Mouse (Mus musculus) heart, postnatal 4 days (tissue): Measurements from ENCODE around the gene Arid1b. TPM values are rescaled to one million over a fixed set of nuclear protein-coding genes. Genes with fewer than 3 reads are reported as not detected.
A peak's percentile ranks its signal among the peaks of the same experiment; 100 is the strongest.

ENCODE experiments used
- DNase-seq: peaks from one replicate; pipeline ENCODE4 v3.0.0; 2021
- total RNA-seq, 2 experiments: library from RNA; stranded (reverse); gene quantifications; 2 replicates each; pipeline ENCODE4 v1.2.3; 2021

The Arid1b gene
- total RNA-seq, 2 experiments from 2014 or later, result 40.5 to 41.6 TPM

DNA sequence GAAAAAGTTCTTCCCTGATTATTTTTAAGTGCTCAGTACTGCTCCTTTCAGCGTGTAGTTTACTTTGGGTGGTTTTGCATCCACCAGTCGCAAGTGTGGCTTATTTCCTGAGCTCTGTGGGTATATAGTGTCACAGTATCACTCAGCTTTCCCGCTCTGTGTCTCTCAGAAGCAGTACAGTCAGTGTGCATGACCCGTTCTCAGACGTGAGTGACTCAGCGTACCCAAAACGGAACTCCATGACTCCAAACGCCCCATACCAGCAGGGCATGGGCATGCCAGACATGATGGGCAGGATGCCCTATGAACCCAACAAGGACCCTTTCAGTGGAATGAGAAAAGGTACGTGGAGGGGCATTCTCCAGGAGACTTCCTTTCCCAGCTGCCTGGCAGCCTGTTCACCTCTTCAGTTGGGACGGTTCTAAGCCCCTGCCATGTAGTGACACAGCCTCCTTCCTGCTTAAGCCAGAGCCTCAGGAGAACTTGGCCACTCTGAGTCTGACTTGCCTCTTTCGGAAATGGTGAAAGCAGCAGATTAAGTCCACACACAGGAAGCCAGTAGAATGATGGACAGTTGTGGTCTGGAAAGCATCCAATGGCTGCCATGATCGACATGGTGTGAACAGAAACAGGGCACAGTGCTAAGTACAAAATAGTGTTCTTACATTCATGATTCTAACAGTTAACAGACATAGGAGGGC, 333.5 kb downstream of the Arid1b start:
- no peak for DNase-seq

DNA sequence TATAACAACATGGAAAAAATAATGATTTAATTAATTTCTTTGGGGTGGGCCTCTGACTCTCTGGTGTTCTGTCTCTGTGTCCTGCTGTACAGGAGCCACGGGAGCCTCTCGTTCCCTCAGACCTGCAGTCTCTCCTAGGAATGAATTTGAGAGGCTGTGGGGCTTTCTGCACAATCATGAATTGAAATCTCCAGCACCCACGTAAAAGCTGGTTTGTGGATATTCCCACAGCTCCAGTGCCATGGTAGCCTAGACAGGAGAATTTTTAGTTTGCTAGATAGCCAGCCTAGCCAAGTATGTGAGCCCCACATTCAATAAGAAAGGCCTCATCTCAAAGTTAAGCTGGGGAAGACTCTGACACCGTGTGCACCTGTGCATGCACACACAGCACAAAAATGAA, 335.3 kb downstream of the Arid1b start:
- DNase-seq, result no peak

GRCm38 (mm10) chr17:5330063-5330462, 335.9 kb downstream of the Arid1b start:
- DNase-seq, result no peak

DNA sequence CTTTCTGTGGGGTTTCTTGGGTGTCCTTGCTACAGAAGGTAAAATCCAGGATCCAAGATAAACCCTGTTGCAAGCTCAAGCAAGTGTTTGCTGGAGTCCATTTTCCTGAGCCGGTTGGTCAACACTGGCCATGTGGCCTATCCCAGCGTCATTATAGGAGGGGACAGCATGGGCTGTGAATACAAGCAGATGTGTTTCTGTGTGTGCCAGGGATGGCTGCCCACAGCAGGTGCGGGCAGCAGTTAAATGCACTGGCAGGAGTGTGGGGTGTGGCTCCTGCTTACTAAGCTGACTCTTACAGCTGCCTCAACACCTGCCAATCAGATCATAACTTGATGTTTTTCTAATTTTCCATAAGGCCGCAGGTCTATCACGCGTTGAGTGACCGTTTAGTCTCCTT, 336.5 kb downstream of the Arid1b start:
- no peak for DNase-seq

- no peak for DNase-seq
These were observed 337.3 kb downstream of the Arid1b start for GRCm38 (mm10) chr17:5331387-5331786.

DNA sequence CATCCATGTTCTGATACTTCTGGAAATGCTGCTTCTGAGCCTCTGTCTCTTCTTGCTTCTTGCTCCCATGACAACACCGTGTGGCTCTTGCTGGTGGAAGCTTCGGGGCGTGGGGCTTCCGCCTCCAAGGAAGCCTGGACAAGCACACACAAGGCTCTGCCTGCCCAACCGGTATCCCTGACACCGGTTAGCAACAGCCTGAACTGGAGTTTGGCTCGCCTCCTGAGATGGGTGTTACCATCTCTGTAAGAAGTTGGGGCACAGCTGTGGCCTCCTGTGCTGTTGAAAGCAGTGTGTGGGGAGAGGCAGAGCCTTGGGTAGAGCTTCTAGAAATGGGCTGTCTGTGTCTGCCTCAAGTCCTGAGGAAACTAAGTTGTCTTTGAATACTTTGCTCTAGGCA, 340.4 kb downstream of the Arid1b start:
- DNase-seq, result no peak

DNA sequence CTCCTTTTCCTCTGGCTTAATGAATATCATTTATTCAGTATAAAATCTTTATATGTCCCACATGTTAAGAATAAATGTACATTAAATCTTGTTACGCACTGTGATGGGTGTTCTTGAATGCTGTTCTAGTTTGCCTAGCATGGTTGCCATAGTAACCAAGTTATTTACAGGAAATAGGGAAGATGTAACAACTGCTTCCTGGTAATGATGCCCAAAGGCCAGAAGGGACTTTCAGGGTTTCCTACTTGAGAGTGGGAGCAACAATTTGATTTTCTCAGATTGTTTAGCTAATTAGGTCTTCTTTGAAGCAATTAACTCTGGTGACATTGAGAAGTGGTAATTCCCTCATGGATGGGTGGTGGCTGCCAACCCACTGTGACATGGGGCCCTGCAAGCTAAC, 350.3 kb downstream of the Arid1b start:
- no peak for DNase-seq

DNA sequence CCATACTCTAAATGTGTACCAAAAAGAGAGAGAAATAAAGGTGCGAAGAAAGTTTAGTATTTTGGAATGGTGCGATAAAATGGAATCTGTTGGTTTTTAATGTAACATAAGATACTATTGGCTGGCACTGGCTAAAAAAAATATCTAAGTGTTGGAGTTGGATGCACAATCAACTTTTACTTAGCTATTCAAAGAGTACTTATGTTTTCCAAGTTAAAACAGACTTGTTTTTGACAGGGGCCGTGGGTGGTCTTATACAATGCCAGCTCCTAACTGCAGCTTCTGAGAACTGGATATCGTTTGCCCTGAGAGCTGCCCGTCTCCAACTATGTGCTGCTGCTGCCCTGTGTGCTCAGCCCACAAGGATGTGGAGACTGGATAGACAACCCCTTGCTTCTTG, 351.7 kb downstream of the Arid1b start:
- DNase-seq, result no peak

GRCm38 (mm10) chr17:5352901-5353300, 358.8 kb downstream of the Arid1b start:
- DNase-seq, result peak; percentile 73

GRCm38 (mm10) chr17:5360759-5361158, 366.6 kb downstream of the Arid1b start:
- peak; percentile 27 for DNase-seq

DNA sequence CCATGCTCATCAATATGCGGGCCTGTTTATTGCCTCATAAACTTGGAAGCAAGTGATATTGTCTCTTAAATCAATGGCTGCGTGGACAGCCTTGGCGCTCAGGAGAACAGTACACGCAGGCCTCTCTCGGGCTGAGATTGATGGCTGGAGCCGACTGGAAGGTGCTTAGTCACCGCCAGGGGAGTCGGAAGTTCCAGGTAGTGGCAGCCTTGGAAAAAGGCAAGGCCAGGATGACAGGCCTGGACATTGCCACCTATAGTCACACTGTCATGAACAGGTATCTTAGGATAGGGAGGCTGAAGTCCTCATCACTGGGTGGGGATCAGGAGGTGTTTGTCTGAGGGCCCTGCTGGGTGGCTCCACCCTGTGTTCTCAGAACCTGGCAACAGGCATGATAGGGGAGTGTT, 371.9 kb downstream of the Arid1b start:
- DNase-seq, result no peak

- no peak for DNase-seq
These were observed 376.9 kb downstream of the Arid1b start for GRCm38 (mm10) chr17:5371032-5371431.

DNA sequence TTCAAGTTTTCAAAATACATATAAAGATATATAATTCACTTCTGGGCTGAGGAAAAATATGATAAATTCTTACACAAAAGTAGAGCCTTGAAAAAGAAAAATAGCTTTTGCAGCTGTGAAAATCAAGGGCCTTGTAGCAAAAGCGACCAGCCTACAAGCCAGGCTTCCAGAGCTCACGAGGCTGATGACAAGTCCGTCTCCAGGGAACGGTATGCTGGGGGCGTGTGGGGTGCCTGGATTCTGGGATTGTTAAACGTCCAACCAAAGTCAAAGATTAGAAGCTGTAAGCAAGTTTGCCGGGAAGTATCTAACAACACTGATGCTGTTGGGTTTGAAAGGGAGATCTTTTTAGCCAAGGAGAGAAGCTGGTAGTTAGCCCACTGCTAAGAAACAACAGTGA, 377.4 kb downstream of the Arid1b start:
- peak; percentile 27 for DNase-seq

GRCm38 (mm10) chr17:5372951-5373350, 378.8 kb downstream of the Arid1b start:
- no peak for DNase-seq

- DNase-seq, result no peak
These were observed 383.2 kb downstream of the Arid1b start for GRCm38 (mm10) chr17:5377151-5377929.

DNA sequence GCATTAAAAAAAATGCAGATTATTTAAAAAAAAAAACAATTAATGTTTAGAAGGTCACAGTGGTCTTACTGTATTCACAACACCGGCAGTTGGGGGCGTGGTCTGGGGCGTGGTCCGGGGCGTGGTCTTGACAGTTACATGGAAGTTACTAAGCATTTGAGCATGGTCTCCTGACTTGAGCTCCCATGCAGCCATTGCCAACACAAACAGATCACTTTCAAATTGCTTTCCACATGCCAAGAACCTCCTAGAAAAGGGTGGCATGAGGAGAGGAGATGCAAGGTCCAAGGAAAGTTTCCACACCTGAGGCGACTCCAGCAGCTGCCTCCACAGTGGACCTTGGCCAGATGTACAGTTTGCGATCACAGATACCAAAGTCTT, 383.8 kb downstream of the Arid1b start:
- peak; percentile 28 for DNase-seq

GRCm38 (mm10) chr17:5385694-5386093, 391.6 kb downstream of the Arid1b start:
- no peak for DNase-seq

- no peak for DNase-seq
These were observed 392.9 kb downstream of the Arid1b start for GRCm38 (mm10) chr17:5386885-5387545.

- DNase-seq, result no peak
These were observed 394.2 kb downstream of the Arid1b start for GRCm38 (mm10) chr17:5388351-5388750.

- DNase-seq, result no peak
These were observed 396.6 kb downstream of the Arid1b start for GRCm38 (mm10) chr17:5390682-5391081.

GRCm38 (mm10) chr17:5395454-5396205, 401.5 kb downstream of the Arid1b start:
- DNase-seq, result no peak

GRCm38 (mm10) chr17:5396213-5396612, 402.1 kb downstream of the Arid1b start:
- no peak for DNase-seq
